Mouse (Mus musculus): ENCODE results near the gene Tmem268. TPM values are rescaled to one million over a fixed set of nuclear protein-coding genes. Genes with fewer than 3 reads are reported as not detected.

Tmem268 gene
- 13.4 and 16.4 TPM in 2 replicates for polyA plus RNA-seq (2012; ENCODE audit: insufficient read depth, insufficient read length, missing spikeins)

DNA sequence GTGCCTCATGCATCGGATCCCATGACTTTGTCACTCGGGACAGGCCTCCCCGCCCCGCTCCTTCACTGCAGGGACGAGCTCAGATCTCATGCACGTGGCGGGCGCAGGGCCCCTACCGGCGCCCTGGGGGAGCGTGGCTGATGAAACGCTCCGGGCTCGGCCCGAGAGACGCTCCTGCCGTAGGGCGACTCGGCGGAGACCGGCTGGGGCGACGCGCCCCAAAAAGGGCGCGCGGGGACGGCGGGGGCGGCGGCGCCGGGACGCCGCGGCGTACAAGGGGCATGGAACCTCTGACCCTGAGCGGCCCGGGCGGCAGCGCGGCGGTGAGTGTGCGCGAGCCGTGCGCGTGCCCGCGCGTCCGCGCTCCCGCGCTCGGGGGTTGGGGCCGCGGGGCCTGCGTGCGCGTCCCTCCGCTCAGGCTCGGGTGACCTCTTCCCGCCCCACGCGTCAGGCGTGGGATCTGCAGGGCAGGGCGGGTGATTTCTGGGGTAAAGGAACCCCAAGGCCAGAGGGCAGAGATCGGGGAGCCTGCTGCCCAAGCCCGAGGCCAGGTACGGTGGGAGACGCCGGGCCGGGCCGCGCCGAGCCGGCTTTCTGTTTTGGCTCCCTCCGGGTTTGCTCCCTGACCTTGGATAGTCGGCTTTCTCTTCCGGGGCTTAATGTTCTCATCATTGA is at the start of gene Tmem268:
Gene Tmem268 (plus strand): TSS at position 375 of the 675 bp plus-strand sequence.
- peak within 1 kb of the TSS; percentile 84 for H3K27ac ChIP-seq (replicated peaks; ENCODE audit: low read depth, low read length)
- H3K4me3 ChIP-seq (ENCODE audit: insufficient read depth, low read depth, low read length) = peak within 1 kb of the TSS; percentile 95
- H3K4me1 ChIP-seq (ENCODE audit: control insufficient read depth, insufficient read depth, insufficient read length, low read length) = peaks cover 15% of the 10 kb centered on the region

DNA sequence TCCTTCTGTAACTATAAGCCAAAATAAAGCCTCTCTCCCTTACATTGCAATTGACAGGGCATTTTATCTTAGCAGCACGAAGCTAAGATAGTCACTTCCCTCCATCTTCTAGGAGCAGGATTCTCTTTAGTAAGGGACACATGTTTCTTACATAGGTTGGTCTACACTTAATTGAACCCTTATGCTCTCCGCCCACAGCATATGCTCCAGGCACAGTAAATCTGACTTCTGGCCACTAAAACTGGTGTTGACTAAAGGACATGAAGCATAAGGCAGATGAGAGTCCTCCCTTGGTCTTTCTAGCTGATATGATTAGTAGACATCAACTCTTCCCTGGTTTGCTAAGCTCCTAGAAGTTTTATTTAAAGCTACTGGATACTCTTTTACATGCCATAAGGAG is 45.7 kb upstream of the Tmem268 start:
- H3K27ac ChIP-seq (replicated peaks; ENCODE audit: low read depth, low read length) = no peak overlapping the region
- no peak overlapping the region for H3K4me3 ChIP-seq (ENCODE audit: insufficient read depth, low read depth, low read length)
- H3K4me1 ChIP-seq (ENCODE audit: control insufficient read depth, insufficient read depth, insufficient read length, low read length) = no peaks in the 10 kb centered on the region

DNA sequence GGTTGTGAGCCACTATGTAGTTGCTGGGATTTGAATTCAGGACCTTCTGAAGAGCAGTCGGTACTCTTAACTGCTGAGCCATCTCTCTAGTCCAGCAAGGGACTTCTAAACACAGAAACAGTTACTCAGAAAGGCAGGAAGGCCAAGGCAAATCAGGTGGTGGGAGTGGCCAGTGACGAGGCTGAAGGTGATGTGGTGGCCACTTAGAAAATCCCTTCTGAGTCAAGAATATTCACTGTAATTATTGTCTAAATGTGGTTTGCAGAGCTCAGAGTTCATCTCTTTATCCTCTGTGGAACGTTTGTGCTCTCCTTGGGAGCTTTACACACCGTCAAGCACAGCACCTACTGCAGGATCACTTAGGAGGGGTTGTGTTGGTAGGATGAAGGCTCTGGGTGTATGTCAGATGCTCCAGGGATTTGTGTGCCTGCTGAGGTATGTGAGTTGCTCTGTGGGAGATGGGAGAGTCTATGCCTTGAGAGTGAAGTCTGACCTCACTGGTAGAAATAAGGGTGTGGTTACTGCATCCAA is 44.1 kb upstream of the Tmem268 start:
- no peak overlapping the region for H3K27ac ChIP-seq (replicated peaks; ENCODE audit: low read depth, low read length)
- H3K4me1 ChIP-seq (ENCODE audit: control insufficient read depth, insufficient read depth, insufficient read length, low read length) = no peaks in the 10 kb centered on the region
- H3K4me3 ChIP-seq (ENCODE audit: insufficient read depth, low read depth, low read length) = no peak overlapping the region

DNA sequence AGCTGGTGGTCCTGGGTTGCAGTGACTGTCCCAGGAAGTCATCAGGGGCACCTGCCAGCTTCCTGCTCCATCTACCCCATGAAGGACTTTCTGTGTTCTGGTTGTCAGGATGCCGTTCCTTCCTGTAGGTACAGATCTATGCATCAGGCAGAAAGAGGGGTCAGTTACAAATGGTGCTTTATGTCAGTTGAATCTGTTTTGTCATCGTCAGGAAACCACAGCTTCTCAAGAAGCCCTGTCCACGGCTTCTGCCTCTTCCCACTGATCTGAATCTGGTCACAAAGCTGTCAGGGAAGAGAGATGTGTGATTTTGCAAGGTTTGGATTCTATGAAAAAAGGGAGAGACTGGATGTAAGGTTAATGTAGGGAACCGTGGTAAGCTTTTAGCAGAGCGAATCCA is 43.6 kb upstream of the Tmem268 start:
- no peak overlapping the region for H3K27ac ChIP-seq (replicated peaks; ENCODE audit: low read depth, low read length)
- H3K4me3 ChIP-seq (ENCODE audit: insufficient read depth, low read depth, low read length) = no peak overlapping the region
- H3K4me1 ChIP-seq (ENCODE audit: control insufficient read depth, insufficient read depth, insufficient read length, low read length) = no peaks in the 10 kb centered on the region

DNA sequence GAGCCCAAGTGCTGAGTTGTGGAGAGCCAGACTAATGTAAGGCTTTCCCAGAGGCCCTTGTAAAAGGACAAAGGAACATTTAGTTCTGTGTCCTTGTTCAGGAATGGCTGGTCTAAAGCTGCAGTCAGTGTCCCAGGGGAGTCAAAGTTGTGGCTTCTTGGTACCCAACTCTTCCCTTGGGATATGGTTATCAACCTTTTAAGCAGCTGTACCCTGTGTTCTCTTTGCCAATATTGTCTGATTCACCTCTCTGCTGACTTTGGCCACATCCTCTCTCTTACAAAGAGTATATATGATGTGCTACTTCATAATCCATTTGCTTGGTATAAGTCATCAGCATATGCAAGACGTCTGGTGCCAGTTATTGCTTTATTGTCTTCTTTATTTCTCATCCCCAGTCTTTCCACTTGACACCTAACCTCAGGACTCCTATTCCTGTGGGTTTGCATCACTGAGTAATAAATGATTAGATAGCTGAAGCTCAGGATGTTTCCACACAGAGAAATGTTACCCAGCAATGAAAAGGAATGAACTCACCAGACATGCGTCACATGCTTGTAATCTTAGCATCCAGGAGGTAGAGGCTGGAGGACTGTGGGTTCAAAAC is 36.7 kb upstream of the Tmem268 start:
- H3K27ac ChIP-seq (replicated peaks; ENCODE audit: low read depth, low read length) = no peak overlapping the region
- no peak overlapping the region for H3K4me3 ChIP-seq (ENCODE audit: insufficient read depth, low read depth, low read length)
- no peaks in the 10 kb centered on the region for H3K4me1 ChIP-seq (ENCODE audit: control insufficient read depth, insufficient read depth, insufficient read length, low read length)

DNA sequence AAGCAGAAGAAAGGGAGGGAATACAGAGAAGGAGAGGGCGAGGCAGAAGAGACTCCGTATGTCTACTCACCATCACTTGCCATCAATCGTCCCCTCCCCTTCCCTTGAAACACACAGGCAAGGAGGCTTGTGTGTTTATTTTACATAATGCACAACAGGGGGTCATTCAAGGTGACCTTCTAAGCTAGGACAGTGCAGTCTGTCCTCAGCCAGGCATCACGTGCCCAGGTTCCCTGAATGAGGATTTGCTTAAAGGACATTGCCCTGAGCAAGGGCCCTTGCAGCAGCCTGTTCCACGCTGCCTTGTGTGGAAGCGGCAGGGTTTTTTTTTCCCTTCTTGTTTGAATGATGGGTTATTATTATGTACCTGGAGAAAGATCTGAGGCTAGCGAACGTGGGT is 33.1 kb upstream of the Tmem268 start:
- no peak overlapping the region for H3K4me3 ChIP-seq (ENCODE audit: insufficient read depth, low read depth, low read length)
- no peaks in the 10 kb centered on the region for H3K4me1 ChIP-seq (ENCODE audit: control insufficient read depth, insufficient read depth, insufficient read length, low read length)
- no peak overlapping the region for H3K27ac ChIP-seq (replicated peaks; ENCODE audit: low read depth, low read length)

DNA sequence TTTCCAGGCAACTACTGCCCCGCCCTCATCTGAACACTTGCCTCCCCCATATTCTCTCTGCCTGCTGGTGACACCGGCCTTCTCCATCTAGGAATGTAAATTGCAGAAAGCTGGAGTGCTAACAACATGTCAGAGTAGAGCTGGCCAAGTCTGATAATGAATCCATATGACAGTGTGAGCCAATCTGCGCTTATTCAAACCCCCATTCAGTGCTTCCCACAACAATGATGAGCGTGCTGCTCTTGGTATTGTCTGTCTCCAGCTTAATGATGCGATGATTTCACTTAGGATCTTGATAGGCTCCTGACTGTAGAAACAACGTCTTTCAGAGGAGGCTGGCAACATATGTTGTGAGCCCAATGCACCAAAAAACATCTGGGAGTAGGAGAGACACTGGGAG is 29.6 kb upstream of the Tmem268 start:
- H3K27ac ChIP-seq (replicated peaks; ENCODE audit: low read depth, low read length) = no peak overlapping the region
- no peak overlapping the region for H3K4me3 ChIP-seq (ENCODE audit: insufficient read depth, low read depth, low read length)
- H3K4me1 ChIP-seq (ENCODE audit: control insufficient read depth, insufficient read depth, insufficient read length, low read length) = no peaks in the 10 kb centered on the region

DNA sequence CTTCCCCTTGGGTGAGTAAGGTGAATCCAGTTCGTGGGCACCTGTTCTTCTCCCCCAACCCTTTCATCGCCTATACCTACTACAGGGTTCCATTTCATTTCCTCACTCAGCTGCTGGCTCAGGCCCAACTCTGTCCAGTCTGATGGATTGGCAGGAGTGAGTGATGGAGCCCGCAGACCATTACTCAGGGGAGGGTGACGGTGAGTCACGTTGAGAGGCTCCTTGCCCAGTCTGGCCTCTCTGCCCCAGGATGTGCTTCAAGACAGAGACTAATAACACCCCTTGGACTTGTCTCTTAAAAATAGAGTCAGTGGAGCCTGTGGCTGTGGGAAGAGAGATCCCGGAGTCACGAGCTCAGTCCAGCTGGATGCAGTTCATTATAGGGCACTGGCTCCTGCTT is 28.2 kb upstream of the Tmem268 start:
- Histone ChIP-seq H3K27ac (replicated peaks; ENCODE audit: low read depth, low read length) (no peak overlapping the region), H3K4me1 (ENCODE audit: control insufficient read depth, insufficient read depth, insufficient read length, low read length) (no peaks in the 10 kb centered on the region), H3K4me3 (ENCODE audit: insufficient read depth, low read depth, low read length) (no peak overlapping the region)

DNA sequence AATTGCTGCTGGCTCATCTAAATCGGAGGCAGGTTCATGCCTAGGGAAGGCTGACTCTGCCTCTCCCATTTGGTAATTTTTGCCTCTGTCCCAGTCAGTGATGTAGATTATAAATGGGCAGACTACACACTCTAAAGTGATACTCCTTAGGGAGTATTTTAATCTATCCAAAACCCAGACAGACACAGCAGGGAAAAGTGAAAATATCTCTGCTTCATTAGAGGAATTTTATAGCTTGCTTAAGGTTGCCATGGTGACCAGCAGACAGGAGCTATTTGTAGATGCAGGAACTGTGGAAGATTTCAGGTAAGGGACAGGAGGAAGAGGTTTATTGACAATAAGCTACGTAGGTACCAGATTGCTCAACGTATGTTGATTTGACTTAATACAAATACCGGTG is 21.0 kb upstream of the Tmem268 start:
- Histone ChIP-seq H3K4me3 (ENCODE audit: insufficient read depth, low read depth, low read length) (no peak overlapping the region), H3K4me1 (ENCODE audit: control insufficient read depth, insufficient read depth, insufficient read length, low read length) (0 out of 2 replicates have a peak, but pooled peaks cover 2% of the 10 kb centered on the region), H3K27ac (replicated peaks; ENCODE audit: low read depth, low read length) (no peak overlapping the region)

DNA sequence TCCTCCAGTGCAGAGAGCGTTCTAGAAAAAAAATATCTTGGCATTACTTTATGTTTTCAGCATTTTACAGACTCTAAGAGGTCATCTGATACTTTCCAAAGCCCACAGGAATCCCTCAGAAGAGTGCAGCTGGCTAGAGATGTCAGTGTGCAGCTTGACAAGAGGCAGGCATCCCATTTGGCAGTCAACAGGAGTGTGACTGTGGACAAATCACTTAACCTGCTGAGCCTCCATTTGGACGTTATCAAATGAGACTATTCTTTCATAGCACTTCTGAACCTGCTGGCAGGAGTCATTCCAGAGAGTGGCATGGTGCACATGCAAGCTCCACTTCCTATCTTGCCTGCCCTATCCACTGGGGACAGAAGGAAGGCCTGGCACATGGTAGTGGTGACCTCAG is 16.4 kb upstream of the Tmem268 start:
- Histone ChIP-seq H3K27ac (replicated peaks; ENCODE audit: low read depth, low read length) (no peak overlapping the region), H3K4me1 (ENCODE audit: control insufficient read depth, insufficient read depth, insufficient read length, low read length) (peaks cover 17% of the 10 kb centered on the region; the same call in 1 of the 2 replicates)

DNA sequence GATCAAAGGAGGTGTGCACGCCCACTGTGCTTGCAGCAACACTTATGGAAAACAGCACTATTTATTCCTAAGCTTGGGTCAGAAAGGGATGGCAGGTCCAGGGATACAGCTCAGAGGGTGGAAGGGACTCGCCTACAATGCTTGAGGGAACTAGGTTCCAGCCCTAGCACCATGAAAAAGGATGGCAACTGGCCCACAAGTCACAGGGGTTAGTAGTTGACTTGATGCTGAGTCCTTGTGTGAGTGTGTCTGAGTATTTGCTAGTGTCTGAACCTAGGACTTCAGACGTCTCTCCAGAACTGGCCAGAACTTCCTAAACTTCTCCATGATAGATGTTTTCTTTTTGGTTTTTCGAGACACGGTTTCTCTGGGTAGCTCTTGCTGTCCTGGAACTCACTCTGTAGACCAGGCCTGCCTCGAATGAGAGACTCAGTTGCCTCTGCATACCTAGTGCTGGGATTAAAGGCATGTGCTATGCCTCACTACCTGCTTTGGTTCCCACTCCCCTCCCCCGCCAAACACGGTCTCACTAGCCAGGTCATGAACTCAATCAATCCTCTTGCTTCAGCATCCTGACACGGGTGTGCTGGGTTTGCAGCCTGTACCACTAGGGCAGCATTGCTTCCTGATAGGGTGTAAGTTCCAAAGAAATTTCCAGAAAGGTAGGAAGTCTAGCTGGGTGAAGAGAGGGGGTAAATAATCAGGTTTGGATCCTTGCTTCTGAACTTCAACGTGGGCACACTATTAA is 14.7 kb upstream of the Tmem268 start:
- Histone ChIP-seq H3K27ac (replicated peaks; ENCODE audit: low read depth, low read length) (peak overlapping the region; percentile 52), H3K4me1 (ENCODE audit: control insufficient read depth, insufficient read depth, insufficient read length, low read length) (peaks cover 17% of the 10 kb centered on the region; the same call in 1 of the 2 replicates), H3K4me3 (ENCODE audit: insufficient read depth, low read depth, low read length) (peak overlapping the region; percentile 52)

More for the DNA sequence above, 16.4 kb upstream of the Tmem268 start:
- H3K4me3 ChIP-seq (ENCODE audit: insufficient read depth, low read depth, low read length) = no peak overlapping the region

DNA sequence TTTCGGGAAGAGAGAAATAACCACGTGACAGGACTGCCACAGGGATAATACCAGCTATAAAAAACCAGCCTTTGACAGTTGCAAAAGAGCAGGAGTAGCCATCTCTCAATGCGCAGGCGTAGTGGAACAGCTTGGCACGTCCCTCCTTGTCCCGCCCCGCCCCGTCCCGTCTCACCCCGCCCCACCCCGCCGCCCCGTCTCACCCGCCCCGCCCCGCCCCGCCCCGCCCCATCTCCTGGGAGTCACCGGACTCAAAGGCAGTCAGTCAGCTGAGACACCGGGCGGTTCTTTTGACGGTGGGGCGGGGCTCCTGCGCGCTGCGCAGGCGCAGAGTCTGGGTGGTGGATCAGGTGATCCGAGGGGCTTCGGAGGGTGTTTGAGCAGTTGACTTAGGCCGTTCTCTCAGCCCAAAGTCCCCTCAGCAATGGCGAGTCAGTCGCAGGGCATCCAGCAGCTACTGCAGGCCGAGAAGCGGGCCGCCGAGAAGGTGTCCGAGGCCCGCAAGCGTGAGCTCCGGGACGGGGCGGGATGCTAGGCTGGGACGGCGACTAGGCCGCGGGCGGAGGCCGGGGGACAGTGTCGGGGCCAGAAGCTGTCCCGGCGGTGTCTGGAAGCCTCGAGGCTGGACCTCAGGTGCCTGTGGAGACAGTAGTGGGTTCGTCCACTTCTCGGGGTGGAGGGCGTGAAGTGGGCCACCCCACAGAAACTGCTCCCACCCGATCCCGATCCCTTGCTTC is 13.9 kb upstream of the Tmem268 start, which contains the start of gene Atp6v1g1:
Gene Atp6v1g1 (plus strand): TSS at position 279 of the 737 bp plus-strand sequence.
- H3K4me3 ChIP-seq (ENCODE audit: insufficient read depth, low read depth, low read length) = peak within 1 kb of the TSS; percentile 87
- H3K27ac ChIP-seq (replicated peaks; ENCODE audit: low read depth, low read length) = peak within 1 kb of the TSS; percentile 88
- peaks cover 17% of the 10 kb centered on the region; the same call in 1 of the 2 replicates for H3K4me1 ChIP-seq (ENCODE audit: control insufficient read depth, insufficient read depth, insufficient read length, low read length)

DNA sequence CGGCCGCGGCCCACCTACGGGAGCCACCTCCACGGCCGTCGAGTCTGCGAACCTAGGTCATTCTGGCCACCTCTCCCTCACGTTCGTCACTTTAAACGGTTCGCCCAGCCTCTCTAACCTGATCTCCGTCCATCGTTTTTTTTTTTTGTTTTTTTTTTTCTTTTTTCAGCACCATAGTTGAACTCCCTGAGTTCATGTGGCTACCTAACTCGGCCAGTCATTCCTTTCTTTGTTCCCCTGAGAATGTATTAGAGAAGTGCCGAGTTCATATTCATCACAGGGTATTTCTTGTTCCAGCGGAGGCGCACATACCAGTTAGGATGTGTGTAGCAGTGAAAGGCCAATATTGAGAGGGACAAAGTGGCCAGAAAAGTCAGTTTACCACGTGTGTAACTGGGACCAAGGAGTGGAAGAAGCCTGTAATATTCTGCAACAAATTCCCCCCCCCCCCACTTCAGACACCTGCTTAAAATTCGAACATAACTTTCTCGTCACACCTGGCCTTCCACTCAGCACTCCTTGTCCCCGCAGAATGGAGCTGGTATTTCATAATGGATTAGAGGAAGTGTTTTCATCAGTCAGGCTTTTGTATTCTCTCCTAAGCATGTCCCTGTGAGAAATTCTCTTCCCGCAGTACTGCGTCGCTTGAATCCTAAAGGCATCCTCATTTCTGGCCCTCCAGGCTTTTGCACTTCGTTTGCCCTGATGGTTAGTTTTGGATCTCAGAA is 13.2 kb upstream of the Tmem268 start:
- H3K4me1 ChIP-seq (ENCODE audit: control insufficient read depth, insufficient read depth, insufficient read length, low read length) = peaks cover 17% of the 10 kb centered on the region; the same call in 1 of the 2 replicates
- H3K27ac ChIP-seq (replicated peaks; ENCODE audit: low read depth, low read length) = peak overlapping the region; percentile 88
- H3K4me3 ChIP-seq (ENCODE audit: insufficient read depth, low read depth, low read length) = peak overlapping the region; percentile 87

DNA sequence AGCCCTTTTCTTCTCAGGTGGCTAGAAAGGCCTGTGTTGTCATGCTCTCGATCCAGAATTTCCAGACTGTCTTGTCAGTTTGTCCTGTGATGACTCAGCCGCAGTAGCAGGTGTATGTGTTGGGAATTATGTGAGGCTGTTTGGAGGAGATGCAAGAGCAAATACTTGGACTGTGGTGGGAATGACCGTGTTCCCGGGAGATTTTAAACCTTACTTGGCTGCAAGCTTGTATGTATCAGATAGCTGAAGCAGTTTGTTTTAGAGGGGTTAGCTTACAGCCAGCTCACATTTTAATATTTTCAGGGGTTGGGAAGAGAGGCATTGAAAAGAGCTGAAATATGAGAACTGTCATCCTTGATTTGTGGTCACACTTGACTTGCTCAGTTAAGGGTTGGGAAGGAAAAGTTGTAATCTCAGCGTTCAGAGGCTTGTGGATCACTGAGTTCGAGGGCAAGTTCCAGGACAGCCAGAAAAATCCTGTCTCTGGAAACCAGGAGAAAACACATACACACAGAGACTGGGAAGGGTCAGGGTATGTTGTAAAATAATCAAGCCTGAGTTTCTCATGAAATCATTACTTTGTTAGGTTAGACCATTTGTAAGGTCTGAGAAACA is 12.0 kb upstream of the Tmem268 start:
- peak overlapping the region; percentile 87 for H3K4me3 ChIP-seq (ENCODE audit: insufficient read depth, low read depth, low read length)
- no peak overlapping the region for H3K27ac ChIP-seq (replicated peaks; ENCODE audit: low read depth, low read length)
- peaks cover 17% of the 10 kb centered on the region; the same call in 1 of the 2 replicates for H3K4me1 ChIP-seq (ENCODE audit: control insufficient read depth, insufficient read depth, insufficient read length, low read length)

Measured in brown adipose tissue, adult 24 weeks (tissue).